Mouse (Mus musculus) stomach, embryonic 14.5 days (tissue): ENCODE results near the gene Ppard. TPM values are rescaled to one million over a fixed set of nuclear protein-coding genes. Genes with fewer than 3 reads are reported as not detected.
A peak's percentile ranks its signal among the peaks of the same experiment; 100 is the strongest.

ENCODE experiments used
- ATAC-seq: fragments of 200-750 bp; cut with Nextera tagmentation; 2 replicates; pipeline ENCODE4 v1.8.0; 2017; ENCODE audit warnings: low read depth, moderate TSS enrichment; ENCODE audit not compliant: insufficient number of reproducible peaks, insufficient read depth, low FRiP score
- H3K27ac ChIP-seq: fragments of 300-500 bp; sonication (generic); 2 replicates; pipeline ENCODE4 v1.5.1; 2014; ENCODE audit warnings: mild to moderate bottlenecking, low read length, moderate library complexity, mixed read lengths
- H3K27me3 ChIP-seq: fragments of 300-500 bp; sonication (generic); 2 replicates; pipeline ENCODE4 v1.6.1; 2014; ENCODE audit warnings: low read length, control low read depth, mixed read lengths; ENCODE audit not compliant: control insufficient read depth, insufficient read depth
- H3K36me3 ChIP-seq: fragments of 300-500 bp; sonication (generic); 2 replicates; pipeline ENCODE4 v1.6.1; 2014; ENCODE audit warnings: mild to moderate bottlenecking, control low read depth, low read length, moderate library complexity, mixed read lengths; ENCODE audit not compliant: control insufficient read depth, insufficient read depth
- H3K4me1 ChIP-seq: fragments of 300-500 bp; sonication (generic); 2 replicates; pipeline ENCODE4 v1.6.1; 2014; ENCODE audit warnings: low read length, control low read depth, mixed read lengths; ENCODE audit not compliant: control insufficient read depth, insufficient read depth
- H3K4me2 ChIP-seq: fragments of 300-500 bp; sonication (generic); replicated peaks from 2 replicates; pipeline ENCODE4 v1.6.1; 2014; ENCODE audit warnings: low read depth, low read length, control low read depth
- H3K4me3 ChIP-seq: fragments of 300-500 bp; sonication (generic); 2 replicates; pipeline ENCODE4 v1.5.1; 2014; ENCODE audit warnings: low read depth, low read length, control low read depth
- H3K9ac ChIP-seq: fragments of 300-500 bp; sonication (generic); replicated peaks from 2 replicates; pipeline ENCODE4 v1.6.1; 2014; ENCODE audit warnings: low read depth, mild to moderate bottlenecking, control low read depth, low read length, moderate library complexity, mixed read lengths
- H3K9me3 ChIP-seq: fragments of 300-500 bp; sonication (generic); 2 replicates; pipeline ENCODE4 v1.6.1; 2016; ENCODE audit warnings: low read depth, low read length, control low read depth; ENCODE audit not compliant: control insufficient read depth
- WGBS: fragments of 180-500 bp; shearing (Covaris S2); extraction: QIAGEN DNeasy Blood & Tissue Kit; methylation state at CpG from one replicate; pipeline ENCODE4 v1.1.7; 2014; 5-methylcytosine and 5-hydroxymethylcytosine counted together
- polyA plus RNA-seq: library from polyadenylated mRNA; unstranded; fragments of >200 nt; fragmentation: Nextera tagmentation; extraction: Ambion mirVana; gene quantifications from 2 replicates; pipeline ENCODE4 v1.2.1, GENCODE M21; 2014

The Ppard gene
- polyA plus RNA-seq, 1 experiment from 2014 or later: 3.4 TPM

DNA sequence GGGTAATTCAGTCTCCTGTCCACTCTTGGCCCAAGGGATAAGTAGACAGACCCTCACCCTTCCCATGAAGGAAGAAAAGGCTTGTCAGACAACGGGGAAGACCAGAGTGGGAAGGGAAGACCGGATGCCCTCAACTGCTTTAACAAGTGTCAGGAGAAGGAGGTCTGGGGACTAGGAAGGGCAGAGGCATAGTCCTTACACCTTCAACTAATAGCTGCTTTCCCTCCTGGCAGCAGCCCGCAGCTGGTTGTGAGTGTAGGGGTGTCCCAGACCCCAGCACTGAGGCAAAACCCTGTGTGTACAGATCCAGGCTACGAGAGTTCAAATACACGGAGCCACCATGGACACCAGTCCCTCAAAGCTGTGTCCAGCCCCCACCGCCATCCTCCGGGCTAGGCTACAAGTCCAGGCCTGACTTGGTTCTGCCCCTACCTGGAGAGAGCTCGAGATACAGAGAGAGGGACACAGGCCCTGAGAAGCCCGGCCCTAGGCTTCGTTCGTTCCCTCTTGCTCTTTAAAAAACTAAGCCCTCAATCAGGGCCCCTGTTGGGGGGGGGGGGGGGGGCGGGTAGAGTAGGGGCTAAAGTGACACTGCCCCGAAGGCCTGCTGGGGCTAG lies 116.9 kb downstream of the Ppard start:
- H3K9ac ChIP-seq: peak overlapping the region; percentile 97
- H3K4me2 ChIP-seq: peak overlapping the region; percentile 76
- H3K4me1 ChIP-seq: peaks cover 60% of the 10 kb centered on the region
- H3K36me3 ChIP-seq: peaks cover 7% of the 10 kb centered on the region; the same call in 1 of the 2 replicates
- H3K27ac ChIP-seq: peak overlapping the region; percentile 100
- H3K4me3 ChIP-seq: peak overlapping the region; percentile 94
- WGBS: 8% methylated on average over 13 of the region's 13 CpGs
- ATAC-seq: no peak
- no peaks in the 10 kb centered on the region for H3K27me3 ChIP-seq
- H3K9me3 ChIP-seq: no peaks in the 10 kb centered on the region

DNA sequence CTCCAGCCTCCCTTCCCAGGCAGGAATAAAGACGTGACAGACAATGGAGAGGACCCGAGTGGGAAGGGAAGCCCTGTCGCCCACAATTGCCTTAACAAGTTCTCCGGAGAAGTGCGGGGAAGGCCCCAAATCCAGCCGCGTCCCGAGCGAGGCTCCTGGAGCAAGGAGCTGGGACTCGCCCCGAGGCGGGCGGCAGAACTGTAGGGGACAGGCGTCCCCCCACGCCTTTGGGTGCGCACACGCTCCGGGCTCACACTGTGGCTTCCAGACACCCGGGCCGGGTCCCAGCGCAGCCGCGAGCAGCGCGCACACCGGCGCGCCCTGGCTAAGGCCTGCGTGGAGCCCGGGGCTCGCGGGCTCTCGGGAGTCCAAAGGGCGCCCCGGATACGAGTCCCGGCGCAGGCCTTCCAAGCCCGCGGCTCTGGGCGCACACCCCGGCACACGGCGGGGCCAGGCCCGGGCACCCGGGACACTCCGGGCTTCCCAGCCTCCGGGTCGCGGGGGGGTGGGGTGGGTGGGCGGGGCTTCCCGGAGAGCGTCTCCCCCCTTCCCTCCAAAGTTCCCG lies 117.5 kb downstream of the Ppard start:
- WGBS: 1% methylated on average over 43 of the region's 54 CpGs
- peak overlapping the region; percentile 97 for H3K9ac ChIP-seq
- H3K27me3 ChIP-seq: no peaks in the 10 kb centered on the region
- peaks cover 7% of the 10 kb centered on the region; the same call in 1 of the 2 replicates for H3K36me3 ChIP-seq
- no peaks in the 10 kb centered on the region for H3K9me3 ChIP-seq
- H3K4me2 ChIP-seq: peak overlapping the region; percentile 76
- H3K4me1 ChIP-seq: peaks cover 54% of the 10 kb centered on the region
- peak overlapping the region; percentile 100 for H3K27ac ChIP-seq
- peak overlapping the region; percentile 94 for H3K4me3 ChIP-seq
- no peak; the same call in 1 of the 2 replicates for ATAC-seq

DNA sequence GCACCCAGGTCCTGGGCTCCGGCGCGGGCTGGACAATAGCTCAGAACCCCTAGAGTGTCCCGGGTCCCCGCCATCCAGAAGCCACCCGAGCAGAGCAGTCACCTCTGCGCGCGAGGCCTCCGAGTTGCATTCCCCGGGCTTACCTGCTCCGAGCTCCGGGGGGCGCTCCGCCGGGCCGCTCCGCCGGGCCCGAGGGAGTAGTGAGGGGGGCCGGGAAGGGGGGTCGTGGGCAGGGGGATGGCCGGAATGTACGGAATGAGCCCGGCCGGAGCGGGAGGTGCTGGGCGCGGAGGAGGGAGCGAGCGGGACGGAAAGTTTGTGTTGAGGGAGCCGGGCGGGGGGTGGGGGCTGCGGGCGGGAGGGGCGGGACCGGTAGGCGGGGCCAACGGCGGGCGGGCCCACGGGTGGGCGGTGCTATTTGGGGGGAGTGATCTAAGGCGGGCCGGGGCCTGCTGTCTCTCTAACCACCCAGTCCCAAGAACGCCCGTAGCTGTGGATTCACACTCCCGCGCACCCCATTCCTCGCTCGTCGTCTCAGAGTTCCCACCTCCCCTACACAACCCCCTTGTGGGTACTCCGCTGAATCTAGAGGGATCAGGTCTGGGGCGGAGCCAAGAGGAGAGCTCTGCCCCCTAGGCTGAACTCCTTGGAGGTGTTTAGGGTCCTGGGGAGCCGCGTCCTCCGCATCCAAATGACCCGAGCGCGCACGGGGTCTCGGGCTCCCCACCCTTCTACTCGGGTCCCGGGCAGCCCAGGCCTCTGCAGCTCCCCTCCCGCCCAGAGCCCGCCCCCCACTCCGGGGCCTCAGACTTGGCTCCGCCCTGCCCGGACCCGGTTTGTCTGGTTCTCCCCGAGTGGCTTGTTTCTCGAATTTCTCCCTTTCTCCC lies 118.2 kb downstream of the Ppard start, which contains the start of gene Tead3:
Gene Tead3 (minus strand): TSS at position 352 of the 887 bp plus-strand sequence.
- WGBS: under 1% methylated on average over 65 of the region's 73 CpGs
- Histone ChIP-seq H3K4me2 (peak within 1 kb of the TSS; percentile 76), H3K27ac (peak within 1 kb of the TSS; percentile 100), H3K4me1 (peaks cover 47% of the 10 kb centered on the region), H3K9ac (peak within 1 kb of the TSS; percentile 97), H3K36me3 (peaks cover 7% of the 10 kb centered on the region; the same call in 1 of the 2 replicates), H3K9me3 (no peaks in the 10 kb centered on the region), H3K27me3 (no peaks in the 10 kb centered on the region), H3K4me3 (peak within 1 kb of the TSS; percentile 94)
- peak; percentile 86 for ATAC-seq

Other genes with a start within 250 kb of the Ppard start
- 2.3 and 2.9 TPM in 2 replicates for gene Tcp11, start 152.1 kb upstream of the Ppard start, polyA plus RNA-seq
- 3.3 and 4.8 TPM in 2 replicates for gene Scube3, start 90.6 kb upstream of the Ppard start, polyA plus RNA-seq
- gene Zfp523, start 55.6 kb upstream of the Ppard start, polyA plus RNA-seq: 32.5 and 37.3 TPM in 2 replicates
- gene Def6, start 24.9 kb upstream of the Ppard start, polyA plus RNA-seq: 4.1 and 4.3 TPM in 2 replicates
- gene Fance, start 80.8 kb downstream of the Ppard start, polyA plus RNA-seq: 26.5 and 29.9 TPM in 2 replicates
- 797 and 911 TPM in 2 replicates for gene Rpl10a, start 95.8 kb downstream of the Ppard start, polyA plus RNA-seq
- 15.7 and 16.0 TPM in 2 replicates for gene Tead3, start 118.1 kb downstream of the Ppard start, polyA plus RNA-seq
- 5.2 and 6.6 TPM in 2 replicates for gene Tulp1, start 132.5 kb downstream of the Ppard start, polyA plus RNA-seq